Mouse (Mus musculus) CH12.LX (cell line): ENCODE results near the gene C1qtnf5.

Experiments used
- CHD1 ChIP-seq: IDR thresholded peaks from 2 replicates; pipeline ENCODE4 v1.6.1; 2012; ENCODE audit warnings: low read depth, low read length, improper control_type of control experiment, inconsistent platforms
- CHD2 ChIP-seq: IDR thresholded peaks from 2 replicates; pipeline ENCODE4 v1.6.1; 2011; ENCODE audit warnings: low read length, improper control_type of control experiment
- CTCF ChIP-seq, 2 experiments: IDR thresholded peaks in 1 of 2; conservative IDR thresholded peaks in 1 of 2; 2 replicates each; pipeline ENCODE4 v1.5.1; 2011 to 2012; ENCODE audit warnings: low read depth in 2 of 2, low read length in 2 of 2, improper control_type of control experiment in 1 of 2, inconsistent platforms in 1 of 2, mild to moderate bottlenecking in 1 of 2, moderate library complexity in 1 of 2
- EP300 ChIP-seq: IDR thresholded peaks from 2 replicates; pipeline ENCODE4 v1.6.1; 2011; ENCODE audit warnings: low read length, improper control_type of control experiment
- MAFK ChIP-seq: IDR thresholded peaks from 2 replicates; pipeline ENCODE4 v1.6.1; 2011; ENCODE audit warnings: low read length, improper control_type of control experiment; ENCODE audit not compliant: insufficient replicate concordance
- NELFE ChIP-seq: IDR thresholded peaks from 2 replicates; pipeline ENCODE4 v1.6.1; 2011; ENCODE audit warnings: low read depth, low read length, improper control_type of control experiment
- NRF1 ChIP-seq: IDR thresholded peaks from 2 replicates; pipeline ENCODE4 v1.6.1; 2014; ENCODE audit warnings: low read depth, mild to moderate bottlenecking, inconsistent platforms, low read length, improper control_type of control experiment, moderate library complexity
- POLR2A ChIP-seq: IDR thresholded peaks from 2 replicates; pipeline ENCODE4 v1.6.1; 2011; ENCODE audit warnings: low read depth, mild to moderate bottlenecking, improper control_type of control experiment, low read length
- POLR2AphosphoS2 ChIP-seq: IDR thresholded peaks from 2 replicates; pipeline ENCODE4 v1.6.1; 2011; ENCODE audit warnings: low read depth, low read length, improper control_type of control experiment
- RAD21 ChIP-seq: IDR thresholded peaks from 2 replicates; pipeline ENCODE4 v1.6.1; 2011; ENCODE audit warnings: low read depth, mild to moderate bottlenecking, low read length, improper control_type of control experiment, moderate library complexity
- TBP ChIP-seq: conservative IDR thresholded peaks from 2 replicates; pipeline ENCODE4 v1.6.1; 2011; ENCODE audit warnings: low read depth, low read length, improper control_type of control experiment
- TCF12 ChIP-seq: IDR thresholded peaks from 2 replicates; pipeline ENCODE4 v1.6.1; 2014; ENCODE audit warnings: low read depth, mild to moderate bottlenecking, inconsistent platforms, low read length, improper control_type of control experiment
- ZKSCAN1 ChIP-seq: IDR thresholded peaks from 2 replicates; pipeline ENCODE4 v1.6.1; 2012; ENCODE audit warnings: low read depth, inconsistent platforms, low read length, improper control_type of control experiment, borderline replicate concordance

- TF ChIP-seq CTCF (conservative IDR thresholded peaks at IDR 0.05 in 1 of 2, IDR thresholded peaks at IDR 0.05 in 1 of 2; ENCODE audit: low read depth in 2 of 2, low read length in 2 of 2) (no peak), NRF1 (no peak), EP300 (no peak), TBP (no peak), POLR2A (no peak), TCF12 (no peak), POLR2AphosphoS2 (no peak), MAFK (no peak), ZKSCAN1 (no peak), RAD21 (no peak), NELFE (no peak), CHD2 (no peak), CHD1 (no peak)
These were observed 24.2 kb downstream of the C1qtnf5 start for GRCm38 (mm10) chr9:44131276-44131590.
